Mouse (Mus musculus): Measurements from ENCODE around the gene Dcst2. TPM values are rescaled to one million over a fixed set of nuclear protein-coding genes. Genes with fewer than 3 reads are reported as not detected.
A peak's percentile ranks its signal among the peaks of the same experiment; 100 is the strongest.

Dcst2 gene
- total and polyA plus RNA-seq, 3 experiments, result 0.06 TPM; not detected in 2

DNA sequence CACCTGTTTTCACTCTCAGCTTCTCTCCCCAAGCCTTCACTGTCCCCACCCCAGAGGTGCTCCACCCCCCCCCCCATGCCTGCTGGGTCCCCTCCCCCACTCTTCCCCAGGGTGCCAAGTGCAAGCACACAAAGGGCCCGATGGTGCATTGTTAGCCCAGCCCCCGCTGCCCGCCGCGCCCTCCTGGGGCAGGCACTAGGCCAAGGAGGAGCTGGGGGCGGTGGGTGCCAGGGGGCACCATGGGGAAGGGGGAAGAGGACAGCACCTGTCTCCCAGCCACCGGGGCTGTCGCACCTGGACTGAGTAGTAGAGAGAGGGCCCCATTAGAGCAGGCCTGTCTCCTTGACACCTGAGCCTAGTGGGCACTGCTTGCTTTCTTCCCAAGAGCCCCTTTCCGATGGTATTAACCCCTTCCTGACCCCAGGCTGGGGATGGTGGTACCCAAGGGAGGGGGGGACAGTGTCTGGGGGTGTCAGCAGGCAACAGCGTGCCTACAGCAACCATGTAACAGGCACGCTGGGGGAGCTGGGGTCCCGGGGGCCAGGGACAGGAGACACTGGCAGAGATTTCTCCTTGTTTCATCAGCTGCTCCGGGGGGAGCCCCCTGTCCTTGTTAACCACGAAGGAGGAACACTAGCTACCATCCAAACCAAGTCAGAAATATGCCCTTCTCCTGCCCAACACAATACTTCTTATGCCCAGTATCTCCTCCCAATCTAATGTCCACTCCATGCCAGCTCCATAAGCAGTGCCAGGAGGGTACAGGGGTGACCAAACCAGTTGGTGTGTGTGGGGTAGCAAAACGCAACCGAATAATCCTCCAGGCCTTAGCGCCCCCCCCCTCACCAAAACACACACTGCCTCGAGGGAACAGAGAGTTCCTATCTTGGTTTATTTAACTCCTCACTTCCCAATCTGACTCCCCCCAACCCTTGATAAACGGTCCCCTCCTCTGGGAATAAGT lies 29.2 kb downstream of the Dcst2 start:
- Histone ChIP-seq H3K9ac (ENCODE audit: control insufficient read depth, low read depth, low read length, poor library complexity, severe bottlenecking) (peak overlapping the region; percentile 83), H3K4me3 (ENCODE audit: control insufficient read depth in 1 of 2, insufficient read depth in 1 of 2, low read depth in 2 of 2, low read length in 2 of 2) (peak overlapping the region; percentile 86 to 94), H3K9me3 (replicated peaks; ENCODE audit: insufficient read depth, low read length) (no peaks in the 10 kb centered on the region), H3K4me1 (ENCODE audit: control insufficient read depth in 1 of 2, insufficient read depth in 2 of 2, low read length in 2 of 2) (peaks cover 11 to 39% of the 10 kb centered on the region in 2 experiments), H3K27ac (ENCODE audit: control insufficient read depth, low read depth, low read length) (peak overlapping the region; percentile 82), H3K79me2 (ENCODE audit: control insufficient read depth, insufficient read depth, low read length, poor library complexity) (peaks cover 16% of the 10 kb centered on the region), H3K36me3 (ENCODE audit: control insufficient read depth in 1 of 2, insufficient read depth in 2 of 2, low read length in 2 of 2) (peaks cover 0 to 30% of the 10 kb centered on the region in 2 experiments; a peak in 2 of 4 replicates), H3K27me3 (ENCODE audit: control insufficient read depth in 1 of 2, insufficient read depth in 2 of 2, low read length in 2 of 2) (no peaks in the 10 kb centered on the region)
- DNase-seq (ENCODE audit: low read depth, low spot score), result peak; percentile 72
- TF ChIP-seq MYB (IDR thresholded peaks at IDR 0.05; ENCODE audit: low read depth, low read length) (no peak), POLR2A (IDR thresholded peaks at IDR 0.05; ENCODE audit: control insufficient read depth in 1 of 2, insufficient read depth in 1 of 2, low read depth in 1 of 2, low read length in 2 of 2, poor library complexity in 1 of 2) (no peak; a peak in 1 of 4 replicates), POLR2AphosphoS2 (IDR thresholded peaks at IDR 0.05; ENCODE audit: low read length) (no peak), CTCF (IDR thresholded peaks at IDR 0.05 in 2 of 3, conservative IDR thresholded peaks at IDR 0.05 in 1 of 3; ENCODE audit: control insufficient read depth in 1 of 3, insufficient read depth in 1 of 3, low read depth in 2 of 3, low read length in 3 of 3, poor library complexity in 1 of 3, severe bottlenecking in 1 of 3) (no peak), GATA1 (IDR thresholded peaks at IDR 0.05; ENCODE audit: low read depth, low read length) (no peak), ZMIZ1 (IDR thresholded peaks at IDR 0.05; ENCODE audit: low read depth, low read length) (no peak), CHD2 (IDR thresholded peaks at IDR 0.05; ENCODE audit: low read length) (no peak), SMC3 (IDR thresholded peaks at IDR 0.05; ENCODE audit: low read depth, low read length) (no peak), USF2 (IDR thresholded peaks at IDR 0.05; ENCODE audit: borderline replicate concordance in 1 of 2, insufficient read depth in 1 of 2, low read depth in 1 of 2, low read length in 2 of 2) (no peak), NRF1 (IDR thresholded peaks at IDR 0.05; ENCODE audit: insufficient read depth, low read depth, low read length, poor library complexity, severe bottlenecking) (no peak), MEF2A (IDR thresholded peaks at IDR 0.05; ENCODE audit: extremely low read depth, insufficient replicate concordance, low read depth, low read length, poor library complexity, severe bottlenecking) (no peak), CHD1 (IDR thresholded peaks at IDR 0.05; ENCODE audit: low read depth, low read length) (no peak), JUND (IDR thresholded peaks at IDR 0.05; ENCODE audit: low read depth, low read length) (no peak), MYC (IDR thresholded peaks at IDR 0.05; ENCODE audit: low read depth, low read length) (no peak), MAFK (IDR thresholded peaks at IDR 0.05; ENCODE audit: borderline replicate concordance, low read depth, low read length) (no peak), MAX (IDR thresholded peaks at IDR 0.05; ENCODE audit: low read length) (no peak), USF1 (IDR thresholded peaks at IDR 0.05; ENCODE audit: low read depth, low read length) (no peak), MXI1 (IDR thresholded peaks at IDR 0.05; ENCODE audit: low read depth, low read length) (no peak; the same call in 1 of the 2 replicates), ZNF384 (IDR thresholded peaks at IDR 0.05; ENCODE audit: low read depth, low read length) (no peak), UBTF (IDR thresholded peaks at IDR 0.05; ENCODE audit: borderline replicate concordance, insufficient read depth, low read depth, low read length) (no peak), POLR2AphosphoS5 (IDR thresholded peaks at IDR 0.05; ENCODE audit: borderline replicate concordance, low read depth, low read length) (no peak), TBP (IDR thresholded peaks at IDR 0.05; ENCODE audit: low read depth, low read length) (no peak), ZKSCAN1 (IDR thresholded peaks at IDR 0.05; ENCODE audit: low read depth, low read length) (no peak), RAD21 (IDR thresholded peaks at IDR 0.05; ENCODE audit: low read depth, low read length) (no peak), RCOR1 (IDR thresholded peaks at IDR 0.05; ENCODE audit: low read depth, low read length) (0 out of 2 replicates have a peak, but pooled peaks have one; percentile 13), BHLHE40 (IDR thresholded peaks at IDR 0.05; ENCODE audit: borderline replicate concordance, low read depth, low read length) (0 out of 2 replicates have a peak, but pooled peaks have one; percentile 13), ZC3H11A (IDR thresholded peaks at IDR 0.05; ENCODE audit: low read depth, low read length) (no peak), ELF1 (IDR thresholded peaks at IDR 0.05; ENCODE audit: low read depth, low read length) (0 out of 2 replicates have a peak, but pooled peaks have one; percentile 20), E2F4 (IDR thresholded peaks at IDR 0.05; ENCODE audit: borderline replicate concordance, low read depth, low read length) (no peak), EP300 (IDR thresholded peaks at IDR 0.05; ENCODE audit: low read depth in 1 of 2, low read length in 2 of 2) (peak; percentile 4 to 42; a peak in 2 of 4 replicates), ETS1 (IDR thresholded peaks at IDR 0.05; ENCODE audit: low read depth, low read length) (no peak), KAT2A (conservative IDR thresholded peaks at IDR 0.05; ENCODE audit: low read depth, low read length) (no peak), NELFE (IDR thresholded peaks at IDR 0.05; ENCODE audit: low read depth, low read length) (no peak; the same call in 1 of the 2 replicates), SIN3A (IDR thresholded peaks at IDR 0.05; ENCODE audit: low read length) (peak; percentile 7; the same call in 1 of the 2 replicates), HCFC1 (IDR thresholded peaks at IDR 0.05; ENCODE audit: low read depth, low read length) (no peak)
